Mouse (Mus musculus): ENCODE measurements around the gene Sec22c. TPM values are rescaled to one million over a fixed set of nuclear protein-coding genes. Genes with fewer than 3 reads are reported as not detected.

Sec22c gene
- polyA plus RNA-seq, 1 experiment from 2014 or later, result 4.7 TPM

DNA sequence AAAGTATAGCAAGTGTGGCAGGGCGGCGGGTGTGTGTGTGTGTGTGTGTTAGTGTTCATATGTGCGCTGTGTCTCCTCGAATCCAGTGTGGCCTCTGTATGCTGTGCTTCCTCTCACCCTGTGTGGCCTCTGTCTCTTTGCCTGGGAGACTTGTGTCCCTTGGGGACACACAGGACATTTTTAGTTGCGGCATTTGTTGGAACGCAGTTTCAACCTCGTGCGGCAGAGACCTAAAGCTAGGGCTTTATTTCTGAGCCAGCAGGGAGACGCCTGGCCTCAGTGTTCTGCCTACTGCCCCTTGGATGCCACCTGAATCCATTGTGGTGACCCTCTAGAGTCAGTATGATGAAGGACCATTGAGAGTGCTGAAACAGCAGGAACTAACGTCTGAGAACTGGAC, 72.4 kb downstream of the Sec22c start:
- no peak for DNase-seq (ENCODE audit: low spot score)
- Histone ChIP-seq H3K36me3 (ENCODE audit: control insufficient read depth, insufficient read depth, low read length) (no peaks in the 10 kb centered on the region), H3K4me2 (no peak overlapping the region), H3K27ac (ENCODE audit: low read depth, low read length) (no peak overlapping the region), H3K9me3 (ENCODE audit: control insufficient read depth, low read length) (no peaks in the 10 kb centered on the region), H3K4me1 (replicated peaks; ENCODE audit: control insufficient read depth, insufficient read depth, low read length) (no peaks in the 10 kb centered on the region), H3K9ac (ENCODE audit: low read depth, low read length) (no peak overlapping the region), H3K27me3 (replicated peaks; ENCODE audit: control insufficient read depth, insufficient read depth, low read length) (peaks cover 5% of the 10 kb centered on the region), H3K4me3 (ENCODE audit: low read depth, low read length) (no peak overlapping the region)
- 86% methylated on average over 10 of the region's 10 CpGs for WGBS
- ATAC-seq (replicated peaks; ENCODE audit: low FRiP score), result no peak

DNA sequence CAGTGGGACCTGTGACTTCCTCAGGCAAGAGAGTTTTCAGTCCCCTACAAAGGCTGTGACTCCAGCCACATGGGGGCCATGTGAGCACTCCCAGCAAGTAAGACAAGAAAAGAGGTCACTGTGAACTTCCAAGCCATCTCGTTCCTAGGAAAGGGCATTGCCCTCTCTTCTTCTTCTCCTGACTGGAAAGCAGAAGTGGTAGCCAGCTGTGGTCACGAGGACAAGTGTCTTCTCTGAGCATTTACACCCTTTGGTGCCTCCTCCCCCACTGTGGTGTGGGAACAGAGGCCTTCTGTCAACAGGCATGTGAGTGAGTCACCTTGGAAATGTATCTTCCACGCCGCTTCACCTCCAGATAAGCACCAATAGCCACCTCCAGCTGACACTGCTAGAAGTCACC, 73.3 kb downstream of the Sec22c start:
- WGBS, result 33% methylated on average over 4 of the region's 4 CpGs
- H3K27ac ChIP-seq (ENCODE audit: low read depth, low read length), result no peak overlapping the region
- ATAC-seq (replicated peaks; ENCODE audit: low FRiP score) (no peak), DNase-seq (ENCODE audit: low spot score) (no peak)
- peaks cover 3% of the 10 kb centered on the region; the same call in 1 of the 2 replicates for H3K27me3 ChIP-seq (replicated peaks; ENCODE audit: control insufficient read depth, insufficient read depth, low read length)
- H3K4me3 ChIP-seq (ENCODE audit: low read depth, low read length), result no peak overlapping the region
- no peaks in the 10 kb centered on the region for H3K4me1 ChIP-seq (replicated peaks; ENCODE audit: control insufficient read depth, insufficient read depth, low read length)
- H3K9me3 ChIP-seq (ENCODE audit: control insufficient read depth, low read length), result no peaks in the 10 kb centered on the region
- no peak overlapping the region for H3K4me2 ChIP-seq
- no peak overlapping the region for H3K9ac ChIP-seq (ENCODE audit: low read depth, low read length)
- H3K36me3 ChIP-seq (ENCODE audit: control insufficient read depth, insufficient read depth, low read length), result no peaks in the 10 kb centered on the region

DNA sequence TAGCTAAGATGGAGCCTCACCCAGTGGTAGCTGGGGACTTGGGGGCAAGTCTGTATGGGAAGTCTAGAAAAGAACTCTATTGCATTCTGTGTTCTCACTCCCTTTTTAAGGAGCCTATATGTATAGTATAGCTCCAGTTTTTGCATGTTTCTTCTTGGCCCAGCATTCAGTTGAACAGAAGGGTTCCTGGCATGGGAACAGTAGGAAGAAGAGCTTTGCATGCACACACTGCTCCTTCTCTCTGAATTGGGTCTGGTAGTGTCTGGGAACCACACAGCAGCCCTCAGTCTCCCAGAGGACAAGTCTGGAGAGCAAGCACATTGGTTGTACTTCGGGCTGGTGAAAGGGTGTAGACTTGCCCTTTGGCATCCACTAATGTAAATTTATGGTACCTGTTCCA, 74.7 kb downstream of the Sec22c start:
- ATAC-seq (replicated peaks; ENCODE audit: low FRiP score), result no peak
- no peak overlapping the region for H3K9ac ChIP-seq (ENCODE audit: low read depth, low read length)
- H3K4me3 ChIP-seq (ENCODE audit: low read depth, low read length), result no peak overlapping the region
- 75% methylated on average over 1 of the region's 1 CpGs for whole genome bisulfite sequencing
- H3K4me1 ChIP-seq (replicated peaks; ENCODE audit: control insufficient read depth, insufficient read depth, low read length), result no peaks in the 10 kb centered on the region
- DNase-seq (ENCODE audit: low spot score), result no peak
- H3K27me3 ChIP-seq (replicated peaks; ENCODE audit: control insufficient read depth, insufficient read depth, low read length), result no peaks in the 10 kb centered on the region; the same call in 1 of the 2 replicates
- no peak overlapping the region for H3K4me2 ChIP-seq
- H3K9me3 ChIP-seq (ENCODE audit: control insufficient read depth, low read length), result no peaks in the 10 kb centered on the region
- no peak overlapping the region for H3K27ac ChIP-seq (ENCODE audit: low read depth, low read length)
- no peaks in the 10 kb centered on the region for H3K36me3 ChIP-seq (ENCODE audit: control insufficient read depth, insufficient read depth, low read length)

Other genes with a start within 250 kb of the Sec22c start
- 2.3 and 3.1 TPM in 2 replicates for gene Cck, start 209.8 kb downstream of the Sec22c start, polyA plus RNA-seq (2014; fragmentation: Nextera tagmentation; extraction: Ambion mirVana)
- gene Lyzl4, start 63.4 kb downstream of the Sec22c start, polyA plus RNA-seq (2014; fragmentation: Nextera tagmentation; extraction: Ambion mirVana), result not detected in 2 replicates
- 0.25 and 0.77 TPM in 2 replicates for gene Vipr1, start 62.8 kb downstream of the Sec22c start, polyA plus RNA-seq (2014; fragmentation: Nextera tagmentation; extraction: Ambion mirVana)
- gene Ss18l2, start 4.8 kb upstream of the Sec22c start, polyA plus RNA-seq (2014; fragmentation: Nextera tagmentation; extraction: Ambion mirVana), result 103 and 118 TPM in 2 replicates
- gene Nktr, start 13.7 kb upstream of the Sec22c start, polyA plus RNA-seq (2014; fragmentation: Nextera tagmentation; extraction: Ambion mirVana), result 47.3 and 48.2 TPM in 2 replicates
- 4.0 and 4.4 TPM in 2 replicates for gene Zfp651, start 53.8 kb upstream of the Sec22c start, polyA plus RNA-seq (2014; fragmentation: Nextera tagmentation; extraction: Ambion mirVana)
- gene Klhl40, start 72.1 kb upstream of the Sec22c start, polyA plus RNA-seq (2014; fragmentation: Nextera tagmentation; extraction: Ambion mirVana), result not detected in 2 replicates
- not detected in 2 replicates for gene Hhatl, start 87.0 kb upstream of the Sec22c start, polyA plus RNA-seq (2014; fragmentation: Nextera tagmentation; extraction: Ambion mirVana)
- 0.49 TPM in 1 of 2 replicates, not detected in the other for gene Ccdc13, start 134.0 kb upstream of the Sec22c start, polyA plus RNA-seq (2014; fragmentation: Nextera tagmentation; extraction: Ambion mirVana)
- 205 and 214 TPM in 2 replicates for gene Higd1a, start 152.9 kb upstream of the Sec22c start, polyA plus RNA-seq (2014; fragmentation: Nextera tagmentation; extraction: Ambion mirVana)
- 0.19 and 0.21 TPM in 2 replicates for gene Ackr2, start 192.9 kb upstream of the Sec22c start, polyA plus RNA-seq (2014; fragmentation: Nextera tagmentation; extraction: Ambion mirVana)
- gene Cyp8b1, start 210.8 kb upstream of the Sec22c start, polyA plus RNA-seq (2014; fragmentation: Nextera tagmentation; extraction: Ambion mirVana), result not detected in 2 replicates
- gene Fam198a, start 245.5 kb upstream of the Sec22c start, polyA plus RNA-seq (2014; fragmentation: Nextera tagmentation; extraction: Ambion mirVana), result 0.18 and 0.21 TPM in 2 replicates

All from liver, embryonic 11.5 days (tissue).